Mouse (Mus musculus) thymus, postnatal 36 days (tissue): ENCODE results near the gene AC140267.1.

Experiments
- DNase-seq, 2 experiments: peaks; one replicate each; pipeline ENCODE4 v3.0.0; 2022; ENCODE audit warnings: mixed read lengths in 2 of 2

Gene AC140267.1

GRCm38 (mm10) chr15:80266281-80266680 lies 30.6 kb downstream of the AC140267.1 start:
- peak; percentile 61 for DNase-seq

- no peak for DNase-seq
These were observed 36.3 kb downstream of the AC140267.1 start for GRCm38 (mm10) chr15:80271858-80272396.

DNA sequence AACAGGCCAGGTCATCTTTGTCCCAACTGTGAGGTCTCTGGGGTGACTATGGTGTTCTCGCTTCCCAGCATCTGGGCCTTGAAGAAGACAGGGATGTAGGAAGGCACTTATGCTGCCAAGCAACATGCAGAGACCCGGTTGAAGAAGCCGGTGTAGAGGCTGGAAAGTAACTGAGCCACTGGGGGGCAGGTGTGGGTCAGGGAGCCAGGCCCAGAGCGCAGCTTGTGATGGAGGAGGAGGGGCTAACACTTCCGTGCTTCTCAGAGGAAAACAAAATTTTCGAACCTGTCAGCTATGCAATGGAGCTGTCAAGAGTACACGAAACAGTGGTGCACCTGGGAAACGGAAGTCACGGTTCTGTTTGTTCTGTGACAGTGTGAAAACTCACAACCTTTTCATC lies 41.5 kb downstream of the AC140267.1 start:
- no peak for DNase-seq

DNA sequence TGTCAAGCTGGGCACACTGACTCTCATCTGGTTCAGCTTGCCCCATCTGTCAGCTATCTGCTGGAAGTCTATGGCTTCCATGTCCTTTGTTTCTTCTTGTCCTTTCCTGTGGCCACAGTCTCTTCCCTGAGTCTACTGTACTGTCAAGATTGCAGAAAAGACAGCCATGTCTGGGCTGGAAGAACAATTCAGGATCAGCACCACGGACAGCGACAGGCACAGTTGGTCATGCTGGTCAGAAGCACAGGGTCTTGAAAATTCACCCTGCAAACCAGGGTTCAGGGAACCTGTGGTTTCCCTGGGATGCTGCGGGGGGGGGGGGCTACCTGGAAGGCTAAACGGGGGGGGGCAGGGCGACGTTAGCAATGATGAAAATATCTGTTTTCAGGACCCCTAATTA lies 42.0 kb downstream of the AC140267.1 start:
- peak in 1 of 2 experiments; percentile 48 for DNase-seq

GRCm38 (mm10) chr15:80278121-80278759 lies 42.6 kb downstream of the AC140267.1 start:
- DNase-seq, result no peak

- no peak for DNase-seq
These were observed 43.4 kb downstream of the AC140267.1 start for GRCm38 (mm10) chr15:80279053-80279452.

- peak; percentile 46 to 47 for DNase-seq
These were observed 45.0 kb downstream of the AC140267.1 start for GRCm38 (mm10) chr15:80280646-80281045.
